In the genomic region with DNA sequence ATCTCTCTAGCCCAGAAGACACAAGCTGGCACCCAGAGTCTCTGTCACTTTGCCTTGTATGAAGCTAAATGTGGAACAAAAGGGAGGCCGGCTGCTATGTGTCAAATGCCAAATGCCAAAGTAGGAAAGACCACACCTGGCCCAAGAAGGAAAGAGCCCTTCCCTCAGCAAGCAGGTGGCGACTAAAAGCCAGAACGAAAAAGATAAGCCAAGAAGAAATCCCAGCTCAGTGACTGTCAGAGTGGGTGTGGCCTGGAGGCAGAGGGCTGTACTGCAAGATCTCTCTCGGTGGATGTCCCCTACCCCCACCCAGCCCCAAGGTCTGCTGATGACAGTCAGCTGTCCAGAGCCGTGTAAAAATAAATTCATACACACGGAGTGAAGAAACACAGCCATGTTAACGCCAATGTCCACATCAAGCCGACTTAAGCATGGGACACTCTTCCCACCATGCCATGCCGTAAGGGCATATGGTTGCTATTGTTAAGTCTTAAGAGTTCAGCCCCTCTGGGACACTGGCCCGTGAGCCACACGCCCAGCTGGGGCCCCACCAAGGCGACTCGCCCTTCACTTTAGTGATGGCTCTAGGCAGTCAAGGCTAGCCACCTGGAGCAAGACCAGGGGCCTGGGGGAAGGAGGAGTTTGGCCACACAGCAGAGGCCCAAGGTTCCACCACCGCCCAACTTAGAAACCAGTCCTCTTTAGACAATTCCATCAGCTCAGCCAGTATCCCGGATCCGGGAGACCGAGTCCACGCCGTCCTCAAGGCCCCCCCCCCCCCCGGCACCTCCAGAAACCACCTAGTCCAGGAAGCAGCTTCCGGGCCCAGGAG, we compare ENCODE assay signal across 8 mouse cellular contexts. TPM values are rescaled to one million over a fixed set of nuclear protein-coding genes. Genes with fewer than 3 reads are reported as not detected.
DNase-seq lines count a peak whose midpoint lies in the region; ATAC-seq and TF ChIP-seq lines count a peak whose summit lies in the region.

No protein-coding gene starts in this region.

- H3ac ChIP-seq in myocyte (ENCODE audit: control insufficient read depth, insufficient read length) = peak overlapping the region; percentile 95

- DNase-seq in ovary, postnatal 36 days (ENCODE audit: low spot score) = peak; percentile 53
- DNase-seq in ovary, adult 18-20 months (ENCODE audit: low spot score) = no peak
- DNase-seq in brain, adult 2 months (ENCODE audit: low read depth, low spot score) = peak; percentile 49
- DNase-seq in heart, embryonic 10.5 days (ENCODE audit: low spot score) = no peak
- no peak for DNase-seq in layer of hippocampus, adult 9-10 months (ENCODE audit: low spot score)
- no peak for DNase-seq in cerebellum, adult 11 months

- H3K4me2 ChIP-seq in limb, embryonic 12.5 days = peak overlapping the region; percentile 97
- H3K4me2 ChIP-seq in myocyte (ENCODE audit: low read depth) = peak overlapping the region; percentile 66

- H3K27me3 ChIP-seq in heart, embryonic 10.5 days (ENCODE audit: insufficient read depth, poor library complexity, severe bottlenecking) = peaks cover 19% of the 10 kb centered on the region
- peaks cover 10% of the 10 kb centered on the region for H3K27me3 ChIP-seq in limb, embryonic 12.5 days
- no peaks in the 10 kb centered on the region for H3K27me3 ChIP-seq in myocyte (ENCODE audit: control insufficient read depth, insufficient read depth, insufficient read length)

- peaks cover 54% of the 10 kb centered on the region for H3K79me2 ChIP-seq in myocyte (ENCODE audit: control insufficient read depth, insufficient read depth)

- WGBS in heart, embryonic 10.5 days = 4% methylated on average over 21 of the region's 21 CpGs
- WGBS in limb, embryonic 12.5 days = 11% methylated on average over 21 of the region's 21 CpGs

- no peaks in the 10 kb centered on the region for H3K9me3 ChIP-seq in heart, embryonic 10.5 days
- H3K9me3 ChIP-seq in limb, embryonic 12.5 days = no peaks in the 10 kb centered on the region

- H3K4me3 ChIP-seq in heart, embryonic 10.5 days = peak overlapping the region; percentile 98
- peak overlapping the region; percentile 98 for H3K4me3 ChIP-seq in limb, embryonic 12.5 days (replicated peaks)
- H3K4me3 ChIP-seq in myocyte = peak overlapping the region; percentile 60

- ATAC-seq in limb, embryonic 12.5 days (ENCODE audit: insufficient number of reproducible peaks, insufficient read depth, low FRiP score, low TSS enrichment, low read depth) = no peak

- H3K27ac ChIP-seq in heart, embryonic 10.5 days = peak overlapping the region; percentile 100
- peak overlapping the region; percentile 95 for H3K27ac ChIP-seq in limb, embryonic 12.5 days

- peaks cover 75% of the 10 kb centered on the region for H3K4me1 ChIP-seq in heart, embryonic 10.5 days
- H3K4me1 ChIP-seq in limb, embryonic 12.5 days (replicated peaks) = peaks cover 44% of the 10 kb centered on the region

- peak overlapping the region; percentile 98 for H3K9ac ChIP-seq in limb, embryonic 12.5 days (replicated peaks)

- TF ChIP-seq POLR2A in myocyte (IDR thresholded peaks at IDR 0.05; ENCODE audit: insufficient read length, low read depth) = no peak

- peaks cover 34% of the 10 kb centered on the region for H3K36me3 ChIP-seq in heart, embryonic 10.5 days
- H3K36me3 ChIP-seq in limb, embryonic 12.5 days = peaks cover 40% of the 10 kb centered on the region
- peaks cover 13% of the 10 kb centered on the region for H3K36me3 ChIP-seq in myocyte (ENCODE audit: control insufficient read depth, insufficient read depth)

TF ChIP-seq in myocyte, 11 proteins besides CTCF, POLR2A, EP300 and RAD21:
- no peak for TF ChIP-seq SRF (IDR thresholded peaks at IDR 0.05; ENCODE audit: control insufficient read depth, insufficient read length, low read depth)
- peak; percentile 55 for TF ChIP-seq POLR2AphosphoS2 (IDR thresholded peaks at IDR 0.05; ENCODE audit: insufficient read length, low read depth)
- TF ChIP-seq MYOD1 (IDR thresholded peaks at IDR 0.05; ENCODE audit: control insufficient read depth in 1 of 3, insufficient read length in 2 of 3, low read depth in 2 of 3) = peak; percentile 16 to 24 (median 23)
- TF ChIP-seq CEBPB (IDR thresholded peaks at IDR 0.05; ENCODE audit: insufficient read depth, poor library complexity, severe bottlenecking) = no peak
- TF ChIP-seq MYOG (IDR thresholded peaks at IDR 0.05; ENCODE audit: control insufficient read depth in 1 of 3, insufficient read depth in 1 of 3, insufficient read length in 2 of 3, low read depth in 2 of 3) = peak in 2 of 3 experiments; percentile 27 to 43

RNA-seq across cellular contexts. Expression of a gene that starts 1.7 kb away (rescaled TPM):
- 57.1 and 82.0 TPM in 2 replicates for polyA plus RNA-seq in heart, embryonic 10.5 days (2016; fragmentation: Nextera tagmentation; extraction: Ambion mirVana)
- 67.0 and 156 TPM in 2 replicates for polyA plus RNA-seq in limb, embryonic 12.5 days (2016; fragmentation: Nextera tagmentation; extraction: Ambion mirVana)
- 352 TPM for polyA plus RNA-seq in myocyte (2012; fragmentation: generic; extraction: Trizol)

RNA-seq across cellular contexts. Expression of a gene that starts 5.7 kb away (rescaled TPM):
- polyA plus RNA-seq in heart, embryonic 10.5 days (2016; fragmentation: Nextera tagmentation; extraction: Ambion mirVana) = 3.9 and 4.3 TPM in 2 replicates
- 1.4 and 2.7 TPM in 2 replicates for polyA plus RNA-seq in limb, embryonic 12.5 days (2016; fragmentation: Nextera tagmentation; extraction: Ambion mirVana)
- polyA plus RNA-seq in myocyte (2012; fragmentation: generic; extraction: Trizol) = 4.4 TPM

RNA-seq across cellular contexts. Expression of a gene that starts 28.5 kb away (rescaled TPM):
- polyA plus RNA-seq in heart, embryonic 10.5 days (2016; fragmentation: Nextera tagmentation; extraction: Ambion mirVana) = 175 and 207 TPM in 2 replicates
- polyA plus RNA-seq in limb, embryonic 12.5 days (2016; fragmentation: Nextera tagmentation; extraction: Ambion mirVana) = 248 and 258 TPM in 2 replicates
- 85.6 TPM for polyA plus RNA-seq in myocyte (2012; fragmentation: generic; extraction: Trizol)

RNA-seq across cellular contexts. Expression of a gene that starts 47.3 kb away (rescaled TPM):
- 3.9 and 6.6 TPM in 2 replicates for polyA plus RNA-seq in heart, embryonic 10.5 days (2016; fragmentation: Nextera tagmentation; extraction: Ambion mirVana)
- polyA plus RNA-seq in limb, embryonic 12.5 days (2016; fragmentation: Nextera tagmentation; extraction: Ambion mirVana) = 17.8 and 18.8 TPM in 2 replicates
- polyA plus RNA-seq in myocyte (2012; fragmentation: generic; extraction: Trizol) = 22.8 TPM

RNA-seq across cellular contexts. Expression of a gene that starts 53.1 kb away (rescaled TPM):
- 57.2 and 99.3 TPM in 2 replicates for polyA plus RNA-seq in heart, embryonic 10.5 days (2016; fragmentation: Nextera tagmentation; extraction: Ambion mirVana)
- polyA plus RNA-seq in limb, embryonic 12.5 days (2016; fragmentation: Nextera tagmentation; extraction: Ambion mirVana) = 9.2 and 10.0 TPM in 2 replicates
- 202 TPM for polyA plus RNA-seq in myocyte (2012; fragmentation: generic; extraction: Trizol)

Comparison
In these comparisons a context has a peak if more than half of its experiments do, and no peak if none do; other contexts are left out.
1. DNase-seq: peak in ovary, postnatal 36 days (single experiment) and brain, adult 2 months (single experiment); none in ovary, adult 18-20 months (single experiment), heart, embryonic 10.5 days (single experiment), layer of hippocampus, adult 9-10 months (single experiment) and cerebellum, adult 11 months (single experiment).
2. Peak in every context shown above with its lines, with median percentiles within 50 percentile points of each other: H3K4me3 ChIP-seq.